ENCODE assay signal across 10 mouse cellular contexts in the genomic region with DNA sequence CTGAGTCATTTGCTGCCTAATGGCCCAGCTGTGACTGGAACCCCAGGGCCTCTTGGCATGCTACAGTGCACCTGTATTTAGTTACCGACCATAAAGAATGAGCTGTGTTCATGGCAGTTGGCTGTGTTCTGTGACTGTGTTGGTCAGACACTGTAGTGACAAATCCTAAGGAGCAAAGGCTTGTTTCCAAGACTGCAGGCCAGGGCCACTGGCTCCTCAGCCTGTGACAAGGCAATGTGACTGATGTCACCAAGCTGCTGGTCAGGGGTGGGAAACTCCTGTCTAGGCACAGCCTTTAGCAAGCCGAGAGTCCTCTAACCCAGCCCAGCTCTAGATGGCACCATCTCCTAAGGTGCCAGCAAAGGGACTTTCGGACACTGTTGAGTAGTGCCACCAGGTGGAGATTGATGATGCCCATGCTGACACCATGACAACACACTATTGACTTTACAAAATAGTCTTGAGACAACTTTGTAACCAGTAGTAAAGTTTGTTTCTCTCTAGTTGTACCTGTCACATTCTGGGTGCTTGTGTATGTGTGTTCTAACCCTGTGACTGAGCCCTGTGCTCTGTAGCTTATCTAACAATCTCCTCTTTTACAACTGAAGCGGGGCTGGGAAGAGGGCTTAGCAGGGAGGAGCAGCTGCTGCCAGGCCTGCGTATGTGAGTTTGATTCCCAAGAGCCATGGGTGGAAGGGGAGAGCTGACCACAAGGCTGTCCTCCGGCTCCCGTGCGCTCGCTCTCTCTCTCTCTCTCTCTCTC. TPM values are rescaled to one million over a fixed set of nuclear protein-coding genes. Genes with fewer than 3 reads are reported as not detected.
A peak's percentile ranks its signal among the peaks of the same experiment; 100 is the strongest.
DNase-seq lines count a peak whose midpoint lies in the region; ATAC-seq and TF ChIP-seq lines count a peak whose summit lies in the region.
"Had no signal": no experiment of that assay in that cellular context is flagged by ENCODE, and none has a peak within 500 bp of the region (broad histone marks: within the 10 kb centered on the region; RNA-seq: fewer than 3 reads in every experiment).

No protein-coding gene starts in this region.

- no peak overlapping the region for H3K9ac ChIP-seq in embryonic facial prominence, embryonic 14.5 days (ENCODE audit: low read depth, low read length)
- no peak overlapping the region for H3K9ac ChIP-seq in stomach, postnatal 0 days (ENCODE audit: low read length)
- H3K9ac ChIP-seq: midbrain, embryonic 12.5 days had no signal

- DNase-seq in embryonic facial prominence, embryonic 14.5 days (ENCODE audit: low spot score) = no peak
- no peak for DNase-seq in embryonic facial prominence, embryonic 10.5 days (ENCODE audit: low spot score)
- peak; percentile 26 for DNase-seq in urinary bladder, postnatal 14 days (ENCODE audit: low spot score)
- no peak for DNase-seq in urinary bladder, postnatal 4 days (ENCODE audit: low spot score in 2 of 2)
- DNase-seq in kidney, postnatal 36 days = peak; percentile 46 to 59
- peak; percentile 44 for DNase-seq in stomach, postnatal 0 days (ENCODE audit: low spot score)
- DNase-seq in ovary, postnatal 10 days (ENCODE audit: low spot score) = no peak
- no peak for DNase-seq in left cerebral cortex, postnatal 4 days

- no peak overlapping the region for H3K27ac ChIP-seq in embryonic facial prominence, embryonic 14.5 days (replicated peaks; ENCODE audit: low read depth, low read length)
- no peak overlapping the region for H3K27ac ChIP-seq in embryonic facial prominence, embryonic 10.5 days (replicated peaks)
- H3K27ac ChIP-seq in stomach, postnatal 0 days (replicated peaks) = no peak overlapping the region
- H3K27ac ChIP-seq: midbrain, embryonic 12.5 days had no signal

- no peaks in the 10 kb centered on the region for H3K4me1 ChIP-seq in embryonic facial prominence, embryonic 14.5 days (ENCODE audit: control insufficient read depth, insufficient read depth, low read length)
- H3K4me1 ChIP-seq in embryonic facial prominence, embryonic 10.5 days = no peaks in the 10 kb centered on the region
- H3K4me1 ChIP-seq in stomach, postnatal 0 days (replicated peaks; ENCODE audit: control insufficient read depth, insufficient read depth) = no peaks in the 10 kb centered on the region
- H3K4me1 ChIP-seq: midbrain, embryonic 12.5 days had no signal

- peaks cover 44% of the 10 kb centered on the region for H3K36me3 ChIP-seq in embryonic facial prominence, embryonic 14.5 days (ENCODE audit: control insufficient read depth, insufficient read depth, low read length)
- H3K36me3 ChIP-seq in embryonic facial prominence, embryonic 10.5 days (replicated peaks) = peaks cover 77% of the 10 kb centered on the region
- H3K36me3 ChIP-seq in stomach, postnatal 0 days (ENCODE audit: control insufficient read depth, insufficient read depth, low read length) = no peaks in the 10 kb centered on the region

- intact Hi-C loops in left cerebral cortex, postnatal 4 days (cut with DNase I) = loop anchor here (10.0 kb wide), 1 partner anchor 84 kb away; a partner anchor contains a TSS

- H3K27me3 ChIP-seq in embryonic facial prominence, embryonic 14.5 days (replicated peaks; ENCODE audit: control insufficient read depth, insufficient read depth, low read length) = no peaks in the 10 kb centered on the region
- H3K27me3 ChIP-seq in embryonic facial prominence, embryonic 10.5 days (replicated peaks; ENCODE audit: low read depth, poor library complexity, severe bottlenecking) = no peaks in the 10 kb centered on the region
- H3K27me3 ChIP-seq in stomach, postnatal 0 days (ENCODE audit: control insufficient read depth, insufficient read depth, low read length) = no peaks in the 10 kb centered on the region
- H3K27me3 ChIP-seq: midbrain, embryonic 12.5 days had no signal

- no peak overlapping the region for H3K4me2 ChIP-seq in embryonic facial prominence, embryonic 14.5 days (ENCODE audit: low read depth, low read length)
- H3K4me2 ChIP-seq in stomach, postnatal 0 days (replicated peaks; ENCODE audit: low read depth) = no peak overlapping the region
- H3K4me2 ChIP-seq: midbrain, embryonic 12.5 days had no signal

- 0 out of 2 replicates have a peak, but pooled peaks have one; percentile 12 for ATAC-seq in embryonic facial prominence, embryonic 14.5 days (ENCODE audit: low read depth)
- ATAC-seq in stomach, postnatal 0 days (ENCODE audit: low FRiP score, low TSS enrichment) = peak; percentile 87

- 80% methylated on average over 9 of the region's 9 CpGs for WGBS in embryonic facial prominence, embryonic 14.5 days
- WGBS in embryonic facial prominence, embryonic 10.5 days = 91% methylated on average over 9 of the region's 9 CpGs
- WGBS in stomach, postnatal 0 days = 68% methylated on average over 9 of the region's 9 CpGs

- no peaks in the 10 kb centered on the region for H3K9me3 ChIP-seq in embryonic facial prominence, embryonic 14.5 days (ENCODE audit: control insufficient read depth, low read length)
- no peaks in the 10 kb centered on the region for H3K9me3 ChIP-seq in embryonic facial prominence, embryonic 10.5 days
- H3K9me3 ChIP-seq in stomach, postnatal 0 days (ENCODE audit: control insufficient read depth, low read length) = no peaks in the 10 kb centered on the region
- H3K9me3 ChIP-seq: midbrain, embryonic 12.5 days had no signal

- TF ChIP-seq CTCF in stomach, postnatal 0 days (IDR thresholded peaks at IDR 0.05; ENCODE audit: low read depth) = peak; percentile 79

- no peak for TF ChIP-seq EP300 in stomach, postnatal 0 days (optimal IDR thresholded peaks at IDR 0.05)

- H3K4me3 ChIP-seq in embryonic facial prominence, embryonic 14.5 days (ENCODE audit: low read depth, low read length) = no peak overlapping the region
- no peak overlapping the region for H3K4me3 ChIP-seq in embryonic facial prominence, embryonic 10.5 days
- H3K4me3 ChIP-seq in stomach, postnatal 0 days (ENCODE audit: low read depth, low read length) = no peak overlapping the region
- H3K4me3 ChIP-seq: midbrain, embryonic 12.5 days had no signal

RNA-seq across cellular contexts. Expression of a gene that starts 44.6 kb away (rescaled TPM):
- polyA plus RNA-seq in embryonic facial prominence, embryonic 14.5 days (2014; fragmentation: Nextera tagmentation; extraction: Ambion mirVana) = 1.6 and 1.8 TPM in 2 replicates
- not detected in 2 replicates for polyA plus RNA-seq in embryonic facial prominence, embryonic 10.5 days (2016; fragmentation: Nextera tagmentation; extraction: Ambion mirVana)
- 24.0 and 26.8 TPM in 2 replicates for polyA plus RNA-seq in stomach, postnatal 0 days (2015; fragmentation: Nextera tagmentation; extraction: Ambion mirVana)
- not detected for total RNA-seq in left cerebral cortex, postnatal 4 days (2021)
- total RNA-seq: left cerebral cortex, postnatal 10 days had no signal
- polyA plus RNA-seq: midbrain, embryonic 12.5 days had no signal

RNA-seq across cellular contexts. Expression of a gene that starts 59.1 kb away (rescaled TPM):
- 1.2 and 2.3 TPM in 2 replicates for polyA plus RNA-seq in embryonic facial prominence, embryonic 14.5 days (2014; fragmentation: Nextera tagmentation; extraction: Ambion mirVana)
- polyA plus RNA-seq in embryonic facial prominence, embryonic 10.5 days (2016; fragmentation: Nextera tagmentation; extraction: Ambion mirVana) = 0.09 TPM in 2 replicates
- 4.9 and 6.0 TPM in 2 replicates for polyA plus RNA-seq in stomach, postnatal 0 days (2015; fragmentation: Nextera tagmentation; extraction: Ambion mirVana)
- 1 to 10 TPM in 1 of 2 experiments, under 1 TPM in 1; 0.54 to 1.1 TPM for total RNA-seq in left cerebral cortex, postnatal 4 days (2021)

Comparison
In these comparisons a context has a peak if more than half of its experiments do, and no peak if none do; other contexts are left out.
1. DNase-seq: peak in urinary bladder, postnatal 14 days (single experiment), kidney, postnatal 36 days (2 of 2) and stomach, postnatal 0 days (single experiment); none in embryonic facial prominence, embryonic 14.5 days (single experiment), embryonic facial prominence, embryonic 10.5 days (single experiment), urinary bladder, postnatal 4 days (0 of 2), ovary, postnatal 10 days (single experiment) and left cerebral cortex, postnatal 4 days (single experiment).